Mouse (Mus musculus): ENCODE results near the gene Rbbp6. TPM values are rescaled to one million over a fixed set of nuclear protein-coding genes. Genes with fewer than 3 reads are reported as not detected.

The Rbbp6 gene
- polyA plus RNA-seq (2015; fragmentation: Nextera tagmentation; extraction: Ambion mirVana): 23.2 and 25.4 TPM in 2 replicates

DNA sequence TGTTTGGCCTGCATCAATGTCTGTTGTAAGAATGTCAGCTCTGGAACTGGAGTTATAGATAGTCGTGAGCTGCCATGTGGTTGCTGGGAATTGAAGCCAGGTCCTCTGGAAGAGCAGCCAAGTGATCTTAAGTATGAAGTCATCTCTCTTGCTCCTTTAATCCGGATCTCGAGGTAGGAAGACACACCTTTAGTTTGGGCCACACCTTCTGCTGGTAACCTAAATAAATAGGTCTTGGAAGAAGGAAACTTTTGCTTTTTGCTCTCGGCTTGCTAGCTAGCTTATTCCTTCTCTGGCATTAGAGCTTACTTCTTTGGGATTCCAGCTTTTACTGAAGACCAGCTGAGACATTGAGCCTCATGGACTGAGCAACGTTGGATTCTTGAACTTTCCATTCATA is at the start of gene Rbbp6:
TSS of gene Rbbp6 (plus strand) at position 301 of the 400 bp plus-strand sequence.
- Histone ChIP-seq H3K4me3 (replicated peaks) (no peak within 1 kb of the TSS), H3K36me3 (no peaks in the 10 kb centered on the region), H3K27ac (replicated peaks) (no peak within 1 kb of the TSS), H3K9me3 (replicated peaks) (no peaks in the 10 kb centered on the region), H3K9ac (replicated peaks) (no peak within 1 kb of the TSS), H3K27me3 (replicated peaks) (no peaks in the 10 kb centered on the region), H3K4me1 (peaks cover 7% of the 10 kb centered on the region; the same call in 1 of the 2 replicates), H3K4me2 (no peak within 1 kb of the TSS)
- ATAC-seq (ENCODE audit: low FRiP score): no peak
- WGBS: 89% methylated on average over 5 of the region's 5 CpGs

DNA sequence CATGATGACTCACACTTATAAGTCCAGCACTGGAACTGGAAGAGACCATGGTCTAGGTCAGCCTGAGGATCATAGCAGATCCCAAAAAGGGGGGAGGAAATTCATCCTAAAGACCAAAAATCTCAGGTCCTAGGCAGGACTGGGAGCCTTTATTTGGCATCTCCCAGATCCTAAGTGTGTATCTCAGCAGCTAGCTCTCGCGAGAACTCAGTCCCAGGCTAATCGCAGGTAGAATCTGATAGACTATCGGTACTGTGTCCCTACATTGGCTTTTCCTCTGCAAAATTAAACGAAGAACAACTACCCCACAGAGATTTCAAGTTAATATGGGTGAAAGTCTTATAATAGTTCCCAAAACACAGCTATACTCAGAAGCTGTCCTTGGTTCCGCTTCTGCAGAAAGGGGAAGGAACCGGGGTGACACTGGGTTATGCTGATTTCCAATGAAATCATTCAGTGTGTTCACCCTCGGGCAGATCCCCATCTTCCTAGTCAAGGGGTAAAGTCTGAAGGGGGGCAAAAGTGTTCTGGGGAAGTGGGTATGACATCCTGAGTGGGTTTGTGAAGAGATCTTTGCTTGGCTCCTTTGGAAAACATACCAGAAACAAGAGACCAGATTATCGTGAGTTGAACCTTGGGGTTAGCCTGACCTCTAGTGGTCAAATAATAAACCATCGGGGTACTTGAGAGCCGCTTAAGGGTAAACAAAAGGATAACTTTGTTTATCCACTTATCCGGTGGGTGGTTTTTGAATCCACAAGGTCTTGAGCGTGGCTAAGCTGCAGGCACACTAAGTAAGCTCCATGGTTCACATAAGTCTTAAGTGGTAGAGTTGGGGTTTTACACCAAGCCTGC is 45.5 kb upstream of the Rbbp6 start:
- Histone ChIP-seq H3K4me1 (no peaks in the 10 kb centered on the region), H3K4me2 (no peak overlapping the region), H3K9ac (replicated peaks) (no peak overlapping the region), H3K9me3 (replicated peaks) (no peaks in the 10 kb centered on the region), H3K27me3 (replicated peaks) (no peaks in the 10 kb centered on the region), H3K27ac (replicated peaks) (no peak overlapping the region), H3K36me3 (no peaks in the 10 kb centered on the region), H3K4me3 (replicated peaks) (no peak overlapping the region)
- ATAC-seq (ENCODE audit: low FRiP score): no peak
- 44% methylated on average over 13 of the region's 13 CpGs for WGBS

DNA sequence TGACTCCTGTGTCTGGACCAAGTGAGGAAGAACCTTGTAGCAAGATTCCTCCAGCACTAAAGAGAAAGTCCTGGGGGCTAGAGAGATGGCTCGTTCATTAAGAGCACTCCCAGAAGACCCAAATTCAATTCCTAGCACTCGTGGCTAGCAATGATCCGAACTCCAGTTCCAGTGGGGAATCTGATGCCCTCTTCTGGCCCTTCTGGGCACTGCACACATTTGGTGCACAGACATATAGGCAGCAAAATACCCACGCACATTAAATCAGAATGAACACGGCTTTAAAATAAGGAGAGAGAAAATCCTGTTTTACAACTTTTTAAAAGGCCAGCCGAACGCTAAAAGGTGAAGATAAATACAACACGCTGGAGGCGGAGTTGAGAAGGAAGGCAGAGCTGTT is 43.9 kb upstream of the Rbbp6 start:
- Histone ChIP-seq H3K4me3 (replicated peaks) (no peak overlapping the region), H3K9me3 (replicated peaks) (no peaks in the 10 kb centered on the region), H3K4me2 (no peak overlapping the region), H3K27ac (replicated peaks) (no peak overlapping the region), H3K27me3 (replicated peaks) (no peaks in the 10 kb centered on the region), H3K9ac (replicated peaks) (no peak overlapping the region), H3K4me1 (no peaks in the 10 kb centered on the region), H3K36me3 (no peaks in the 10 kb centered on the region)
- no peak for ATAC-seq (ENCODE audit: low FRiP score)
- 81% methylated on average over 9 of the region's 9 CpGs for WGBS

DNA sequence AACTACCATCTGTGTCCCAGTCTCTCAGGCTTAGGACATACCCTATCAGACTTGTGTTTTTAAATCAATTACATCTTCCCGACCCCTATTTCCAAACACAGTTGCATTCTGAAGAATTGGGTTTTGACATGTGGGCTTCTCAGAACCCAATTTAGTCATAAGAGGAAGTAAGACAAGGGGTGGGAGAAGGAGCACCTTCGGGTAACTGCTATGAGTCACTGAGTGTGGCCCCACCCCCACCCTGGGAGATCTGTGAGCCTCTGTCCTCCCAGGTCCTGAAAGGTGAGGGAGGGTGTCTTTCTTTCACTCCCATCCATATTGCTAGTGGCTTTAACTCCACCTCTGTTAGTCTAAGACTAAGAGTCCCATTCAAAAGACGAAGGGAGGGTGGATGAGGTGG is 41.2 kb upstream of the Rbbp6 start:
- no peaks in the 10 kb centered on the region for H3K27me3 ChIP-seq (replicated peaks)
- H3K27ac ChIP-seq (replicated peaks): no peak overlapping the region
- H3K4me2 ChIP-seq: no peak overlapping the region
- 79% methylated on average over 3 of the region's 3 CpGs for WGBS
- no peaks in the 10 kb centered on the region for H3K9me3 ChIP-seq (replicated peaks)
- no peak overlapping the region for H3K4me3 ChIP-seq (replicated peaks)
- no peaks in the 10 kb centered on the region for H3K36me3 ChIP-seq
- no peak overlapping the region for H3K9ac ChIP-seq (replicated peaks)
- no peak for ATAC-seq (ENCODE audit: low FRiP score)
- H3K4me1 ChIP-seq: no peaks in the 10 kb centered on the region

DNA sequence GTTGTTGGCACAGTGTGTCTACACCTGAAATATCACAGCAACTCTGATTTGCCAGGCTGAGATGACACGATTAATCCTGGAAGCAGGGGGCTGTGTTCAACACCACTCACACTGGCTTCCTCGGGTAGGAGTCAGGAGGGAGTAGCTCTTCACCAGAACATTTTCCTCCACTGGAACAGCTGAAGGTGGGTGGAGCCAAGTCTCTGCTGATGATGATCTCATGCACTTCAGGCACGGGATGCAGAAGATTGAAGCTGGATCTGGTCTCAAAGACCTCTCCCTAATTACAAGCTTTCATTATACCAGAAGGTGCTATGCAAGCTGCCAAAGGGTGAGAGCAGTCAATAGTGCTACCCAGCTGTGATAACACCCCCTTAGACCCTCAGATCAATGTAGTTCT is 35.0 kb upstream of the Rbbp6 start:
- Histone ChIP-seq H3K9ac (replicated peaks) (no peak overlapping the region), H3K4me2 (no peak overlapping the region), H3K27me3 (replicated peaks) (no peaks in the 10 kb centered on the region), H3K4me1 (no peaks in the 10 kb centered on the region), H3K9me3 (replicated peaks) (no peaks in the 10 kb centered on the region), H3K4me3 (replicated peaks) (no peak overlapping the region), H3K27ac (replicated peaks) (no peak overlapping the region), H3K36me3 (no peaks in the 10 kb centered on the region)
- WGBS: 57% methylated on average over 3 of the region's 3 CpGs
- no peak for ATAC-seq (ENCODE audit: low FRiP score)

DNA sequence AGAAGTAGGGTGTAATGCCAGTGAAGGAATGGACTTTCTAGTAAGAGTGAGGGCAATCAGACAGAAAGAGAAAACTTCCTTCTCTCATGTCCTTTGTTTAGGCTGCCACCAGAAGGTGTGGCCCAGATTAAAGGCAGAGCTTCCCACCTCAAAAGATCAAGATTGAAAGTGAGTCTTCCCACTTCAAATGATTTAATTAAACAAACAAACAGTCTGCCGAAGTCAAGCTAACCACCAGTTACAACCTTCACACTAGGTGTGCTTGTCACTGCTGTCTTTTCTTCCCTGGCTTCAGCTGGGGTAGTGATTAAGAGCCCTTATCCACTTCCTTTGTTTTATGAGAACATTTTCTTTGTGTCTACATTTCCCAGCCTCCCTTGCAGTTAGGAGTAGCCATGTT is 33.3 kb upstream of the Rbbp6 start:
- Histone ChIP-seq H3K27me3 (replicated peaks) (no peaks in the 10 kb centered on the region), H3K4me2 (no peak overlapping the region), H3K27ac (replicated peaks) (no peak overlapping the region), H3K9ac (replicated peaks) (no peak overlapping the region), H3K4me1 (no peaks in the 10 kb centered on the region), H3K4me3 (replicated peaks) (no peak overlapping the region), H3K36me3 (no peaks in the 10 kb centered on the region), H3K9me3 (replicated peaks) (no peaks in the 10 kb centered on the region)
- WGBS: 14% methylated on average over 1 of the region's 1 CpGs
- no peak for ATAC-seq (ENCODE audit: low FRiP score)

DNA sequence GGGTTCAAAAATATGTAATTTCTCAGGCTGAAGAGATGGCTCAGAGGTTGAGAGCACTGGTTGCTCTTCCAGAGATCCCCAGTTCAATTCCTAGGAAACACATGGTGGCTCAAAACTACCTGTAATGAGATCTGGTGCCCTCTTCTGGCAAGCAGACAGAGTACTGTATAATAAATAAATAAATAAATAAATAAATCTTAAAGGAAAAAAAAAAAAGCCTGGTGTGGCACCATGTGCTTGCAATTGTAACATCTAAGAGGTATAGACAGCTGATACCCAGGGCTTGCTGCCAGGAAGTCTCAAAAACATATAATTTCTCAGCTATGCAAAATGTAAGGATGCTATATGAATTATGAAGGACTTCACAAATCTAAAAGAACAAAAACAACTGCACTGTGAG is 28.9 kb upstream of the Rbbp6 start:
- no peaks in the 10 kb centered on the region for H3K9me3 ChIP-seq (replicated peaks)
- H3K27me3 ChIP-seq (replicated peaks): no peaks in the 10 kb centered on the region
- H3K27ac ChIP-seq (replicated peaks): no peak overlapping the region
- H3K36me3 ChIP-seq: no peaks in the 10 kb centered on the region
- H3K9ac ChIP-seq (replicated peaks): no peak overlapping the region
- no peak overlapping the region for H3K4me2 ChIP-seq
- peaks cover 7% of the 10 kb centered on the region for H3K4me1 ChIP-seq
- no peak overlapping the region for H3K4me3 ChIP-seq (replicated peaks)
- no peak for ATAC-seq (ENCODE audit: low FRiP score)

DNA sequence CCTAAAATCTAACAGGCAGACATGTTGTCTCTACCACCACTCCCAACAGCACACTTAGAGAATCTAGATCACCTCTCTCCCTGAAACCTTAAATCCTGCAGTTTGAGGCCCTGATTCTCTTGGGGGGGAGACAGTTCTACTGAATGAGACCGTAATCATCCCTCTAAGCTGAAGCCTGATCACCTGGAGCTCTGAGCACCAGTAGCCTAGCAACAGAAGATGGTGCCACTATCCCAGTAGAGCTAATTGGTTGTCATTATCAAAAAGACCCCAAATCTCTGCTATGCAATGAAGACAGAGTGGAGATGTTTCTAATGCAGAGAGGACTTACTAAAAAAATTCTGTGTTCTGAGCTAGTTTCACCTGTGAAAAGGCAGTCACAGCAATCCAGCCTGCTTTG is 27.3 kb upstream of the Rbbp6 start:
- H3K9me3 ChIP-seq (replicated peaks): no peaks in the 10 kb centered on the region
- H3K27ac ChIP-seq (replicated peaks): no peak overlapping the region
- H3K4me3 ChIP-seq (replicated peaks): no peak overlapping the region
- no peaks in the 10 kb centered on the region for H3K27me3 ChIP-seq (replicated peaks)
- ATAC-seq (ENCODE audit: low FRiP score): no peak
- no peak overlapping the region for H3K9ac ChIP-seq (replicated peaks)
- peaks cover 7% of the 10 kb centered on the region for H3K4me1 ChIP-seq
- no peak overlapping the region for H3K4me2 ChIP-seq
- 67% methylated on average over 1 of the region's 1 CpGs for whole genome bisulfite sequencing
- H3K36me3 ChIP-seq: no peaks in the 10 kb centered on the region

DNA sequence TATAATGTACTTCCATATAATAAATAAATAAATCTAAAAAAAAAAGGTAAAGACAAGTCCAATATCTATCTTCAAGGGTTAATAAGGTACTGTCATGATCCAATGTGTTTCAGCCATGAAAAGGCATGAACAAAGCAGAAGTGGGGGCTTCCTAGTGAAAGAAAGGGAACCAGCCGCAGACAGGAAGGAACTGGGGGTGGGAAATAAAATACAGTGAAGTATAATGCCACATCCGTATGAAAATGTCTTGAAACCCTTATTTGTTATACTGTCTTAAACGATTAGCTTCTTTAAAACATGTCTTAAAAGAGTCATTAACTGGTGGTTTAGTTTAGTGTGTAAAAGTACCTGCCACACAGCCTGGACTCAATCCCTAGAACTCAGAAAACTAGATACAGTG is 26.3 kb upstream of the Rbbp6 start:
- Histone ChIP-seq H3K4me2 (no peak overlapping the region), H3K27me3 (replicated peaks) (no peaks in the 10 kb centered on the region), H3K4me3 (replicated peaks) (no peak overlapping the region), H3K9ac (replicated peaks) (no peak overlapping the region), H3K36me3 (no peaks in the 10 kb centered on the region), H3K4me1 (peaks cover 7% of the 10 kb centered on the region), H3K27ac (replicated peaks) (no peak overlapping the region), H3K9me3 (replicated peaks) (no peaks in the 10 kb centered on the region)
- no peak for ATAC-seq (ENCODE audit: low FRiP score)
- WGBS: 88% methylated on average over 3 of the region's 3 CpGs

DNA sequence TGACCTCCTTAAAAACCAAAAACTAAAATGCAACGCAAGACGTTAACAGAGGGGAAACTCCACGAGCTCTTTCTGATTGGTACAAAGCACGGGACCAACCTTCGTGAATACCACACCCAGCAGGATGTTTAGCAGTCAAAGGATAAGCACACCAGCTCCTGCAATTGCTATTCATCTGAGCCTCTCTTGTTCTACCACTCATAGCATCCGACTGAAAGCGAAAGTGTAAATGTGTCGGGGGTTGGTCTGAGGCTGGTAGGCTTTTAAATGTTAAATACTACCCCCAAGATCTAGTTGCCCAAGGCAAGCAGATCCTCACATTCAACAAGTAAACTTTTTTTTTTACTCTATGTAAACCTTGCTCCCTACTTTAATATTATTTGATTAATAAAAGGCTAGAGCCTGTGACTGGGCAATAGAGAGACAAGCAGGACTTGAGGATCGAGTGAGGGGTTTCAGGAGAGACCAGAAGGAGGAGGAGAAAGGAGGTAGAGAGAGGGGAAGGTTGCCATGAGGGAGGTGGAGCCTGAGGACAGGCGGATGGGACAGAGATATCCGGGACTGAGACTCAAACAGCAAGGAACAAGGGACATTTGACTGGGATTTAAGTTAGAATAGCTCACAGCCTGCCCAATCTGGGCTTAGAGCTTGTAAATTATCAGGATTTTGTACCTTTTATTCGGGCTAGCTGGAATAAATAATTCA is 25.0 kb upstream of the Rbbp6 start:
- Histone ChIP-seq H3K9me3 (replicated peaks) (no peaks in the 10 kb centered on the region), H3K4me1 (peaks cover 7% of the 10 kb centered on the region), H3K27ac (replicated peaks) (no peak overlapping the region), H3K4me3 (replicated peaks) (no peak overlapping the region), H3K27me3 (replicated peaks) (no peaks in the 10 kb centered on the region), H3K36me3 (no peaks in the 10 kb centered on the region), H3K9ac (replicated peaks) (no peak overlapping the region), H3K4me2 (peak overlapping the region; percentile 44)
- WGBS: 11% methylated on average over 12 of the region's 12 CpGs
- ATAC-seq (ENCODE audit: low FRiP score): no peak

DNA sequence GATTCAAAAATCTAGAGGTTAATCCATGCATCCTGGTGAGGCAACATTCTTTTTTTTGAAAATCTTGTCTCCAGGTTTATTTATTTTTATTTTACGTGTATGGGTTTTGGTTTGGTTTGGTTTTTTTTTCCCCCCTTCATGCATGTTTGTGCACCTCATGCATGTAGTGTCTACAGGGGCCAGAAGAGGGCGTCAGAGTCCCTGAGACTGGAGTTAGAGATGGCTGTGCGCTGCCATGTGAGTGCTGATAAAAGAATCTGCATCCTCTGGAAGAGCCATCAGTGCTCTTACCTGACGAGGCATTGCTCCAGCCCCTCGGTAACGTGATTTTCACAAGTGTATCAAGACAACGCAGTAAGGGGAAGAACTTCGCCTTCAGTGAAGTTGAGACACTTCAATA is 23.4 kb upstream of the Rbbp6 start:
- Histone ChIP-seq H3K36me3 (no peaks in the 10 kb centered on the region), H3K4me3 (replicated peaks) (no peak overlapping the region), H3K4me2 (no peak overlapping the region), H3K27me3 (replicated peaks) (no peaks in the 10 kb centered on the region), H3K9me3 (replicated peaks) (no peaks in the 10 kb centered on the region), H3K27ac (replicated peaks) (no peak overlapping the region), H3K4me1 (peaks cover 7% of the 10 kb centered on the region), H3K9ac (replicated peaks) (no peak overlapping the region)
- 95% methylated on average over 8 of the region's 8 CpGs for WGBS
- no peak for ATAC-seq (ENCODE audit: low FRiP score)

DNA sequence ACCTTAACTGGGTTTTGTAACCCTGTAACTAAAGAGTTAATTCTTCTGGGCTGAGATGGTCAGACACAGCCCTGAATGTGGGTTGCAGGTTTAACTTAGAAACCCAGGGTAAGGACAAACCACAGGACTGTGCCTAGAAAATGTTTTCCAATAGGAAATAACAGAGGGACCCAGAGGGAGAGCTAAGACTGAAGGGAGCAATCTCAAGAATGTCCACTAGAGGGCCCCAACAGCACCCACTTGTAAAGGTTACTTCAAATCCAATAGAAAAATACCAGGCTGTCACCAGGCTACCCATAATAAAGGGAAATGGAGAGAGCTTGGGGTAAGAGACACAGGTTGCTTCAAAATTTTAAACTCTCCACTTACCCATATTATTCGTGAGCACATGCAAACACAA is 20.3 kb upstream of the Rbbp6 start:
- Histone ChIP-seq H3K4me1 (peaks cover 7% of the 10 kb centered on the region), H3K4me3 (replicated peaks) (no peak overlapping the region), H3K9ac (replicated peaks) (no peak overlapping the region), H3K36me3 (no peaks in the 10 kb centered on the region), H3K9me3 (replicated peaks) (no peaks in the 10 kb centered on the region), H3K4me2 (no peak overlapping the region), H3K27ac (replicated peaks) (no peak overlapping the region), H3K27me3 (replicated peaks) (no peaks in the 10 kb centered on the region)
- 0% methylated on average over 1 of the region's 1 CpGs for WGBS
- ATAC-seq (ENCODE audit: low FRiP score): no peak
